Mouse (Mus musculus) left cerebral cortex, adult 2 months (tissue): ENCODE results near the gene Skint5. TPM values are rescaled to one million over a fixed set of nuclear protein-coding genes. Genes with fewer than 3 reads are reported as not detected.
"Not testable (repeated sequence)": the region's sequence is repeated elsewhere in the genome, so short reads cannot be mapped to it uniquely, and the experiment has no call there.

Experiments
- DNase-seq, 2 experiments: peaks; one replicate each; pipeline ENCODE4 v3.0.0; 2021 to 2022; ENCODE audit warnings: low spot score in 2 of 2, mixed read lengths in 1 of 2; ENCODE audit errors: extremely low spot score in 1 of 2
- H3K27ac ChIP-seq: fragments of 200-600 bp; 2 replicates; pipeline ENCODE4 v1.8.1; 2022
- H3K4me3 ChIP-seq: fragments of 200-600 bp; 2 replicates; pipeline ENCODE4 v1.8.1; 2022
- CTCF ChIP-seq: fragments of 200-600 bp; IDR thresholded peaks from 2 replicates; pipeline ENCODE4 v1.8.1; 2022; ENCODE audit warnings: antibody characterized with exemption, mild to moderate bottlenecking, moderate library complexity
- intact Hi-C: fragments of 180-260 bp; cut with DNase I; formaldehyde crosslinking; loops from one replicate; pipeline ENCODE4 v1.15.1; 2025
- long read RNA-seq, 2 experiments: library from polyadenylated mRNA; stranded (forward); transcript quantifications; one replicate each; pipeline ENCODE4 v2.0.0; 2021; ENCODE audit warnings: borderline mapping rate in 2 of 2
- total RNA-seq, 2 experiments: library from RNA; stranded (reverse); gene quantifications; 2 replicates each; pipeline ENCODE4 v1.2.3; 2021

Skint5 gene
- not detected for total RNA-seq
- long read RNA-seq, experiment 1, result 0 reads
- long read RNA-seq, experiment 2, result 0 reads

DNA sequence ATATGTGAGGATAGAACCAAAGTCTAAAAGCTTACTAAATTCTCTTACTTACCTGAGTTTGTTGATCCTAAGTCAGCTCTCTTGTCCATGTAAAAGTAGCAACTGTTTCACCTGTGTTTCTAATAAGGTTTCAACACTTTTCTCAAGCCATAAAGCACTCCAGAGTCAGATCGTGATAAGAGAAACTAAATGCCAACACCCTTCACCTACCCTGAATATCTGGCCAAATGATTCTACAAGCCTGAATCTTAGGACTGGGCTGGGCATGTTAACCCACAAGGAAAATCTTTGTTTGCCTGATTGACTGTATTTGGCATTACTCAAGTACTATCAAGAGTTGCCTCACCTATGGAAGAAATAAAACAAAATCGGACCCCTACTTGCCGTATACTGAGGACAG is at the start of gene Skint5:
Gene Skint5, minus strand, starts transcription at position 101 of the 400 bp plus-strand sequence.
- intact Hi-C loops, result no loop called here
- Histone ChIP-seq H3K4me3 (no peak within 1 kb of the TSS), H3K27ac (no peak within 1 kb of the TSS)
- DNase-seq, result no peak
- no peak for TF ChIP-seq CTCF

- Histone ChIP-seq H3K27ac (no peak overlapping the region), H3K4me3 (no peak overlapping the region)
- intact Hi-C loops, result no loop called here
- DNase-seq, result no peak
- no peak for TF ChIP-seq CTCF
Measured at GRCm38 (mm10) chr4:113957343-113957742, 42.0 kb downstream of the Skint5 start.

DNA sequence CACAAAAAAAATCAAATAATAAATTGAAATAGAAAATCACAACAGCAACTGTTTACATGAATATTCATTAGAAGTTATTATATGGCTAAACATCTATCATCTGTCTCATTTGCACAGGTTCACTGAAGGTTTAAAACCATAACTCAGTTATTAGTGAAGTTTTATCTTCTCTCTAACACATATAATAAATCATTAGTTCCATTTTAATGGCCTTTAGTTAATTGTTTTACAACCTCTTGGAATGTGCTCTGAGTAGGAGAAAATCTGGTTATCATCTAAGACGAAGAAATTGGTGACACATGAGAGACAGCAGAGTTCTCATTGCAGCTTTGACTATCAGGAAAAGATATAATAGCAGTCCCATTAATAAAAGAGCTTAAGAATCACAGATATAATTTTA is 235.1 kb downstream of the Skint5 start:
- no peak for DNase-seq
- Histone ChIP-seq H3K27ac (no peak overlapping the region), H3K4me3 (no peak overlapping the region)
- TF ChIP-seq CTCF, result no peak
- intact Hi-C loops, result no loop called here

DNA sequence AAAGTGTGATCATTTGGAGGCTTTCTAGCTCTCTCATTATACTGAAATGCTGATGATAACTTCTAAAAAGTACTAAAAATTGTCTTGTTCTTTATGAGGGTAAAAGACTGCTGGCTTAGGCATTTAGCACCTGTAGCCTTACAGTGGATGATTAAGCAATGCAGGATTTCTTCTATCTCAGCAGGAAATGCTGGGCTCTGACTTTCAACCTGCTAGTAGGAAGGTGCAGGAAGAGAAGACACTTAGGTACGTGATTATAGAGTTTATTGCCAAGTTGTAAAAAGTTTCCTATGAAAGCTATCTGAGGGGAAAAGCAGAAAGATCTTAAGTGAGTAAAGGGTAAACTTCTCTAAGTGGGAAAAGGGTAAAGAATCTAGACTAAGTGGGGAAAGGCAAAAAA is 235.6 kb downstream of the Skint5 start:
- Histone ChIP-seq H3K4me3 (no peak overlapping the region), H3K27ac (no peak overlapping the region)
- no peak for DNase-seq
- TF ChIP-seq CTCF, result no peak
- intact Hi-C loops, result no loop called here

DNA sequence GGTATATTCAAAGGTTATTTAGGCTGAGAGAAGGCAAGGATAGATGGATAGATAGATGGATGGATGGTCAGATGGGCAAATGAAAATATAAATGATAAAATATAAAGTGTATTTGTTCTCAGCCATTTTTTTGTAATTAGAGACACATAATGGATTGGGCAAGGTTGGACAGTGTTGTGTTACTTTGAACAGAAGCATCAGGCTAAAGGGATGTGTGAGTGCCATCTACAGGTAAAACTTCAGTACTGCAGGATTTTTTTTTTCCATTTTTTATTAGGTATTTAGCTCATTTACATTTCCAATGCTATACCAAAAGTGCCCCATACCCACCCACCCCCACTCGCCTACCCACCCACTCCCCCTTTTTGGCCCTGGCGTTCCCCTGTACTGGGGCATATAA is 551.1 kb downstream of the Skint5 start:
- H3K27ac ChIP-seq, DNase-seq, H3K4me3 ChIP-seq, intact Hi-C loops: not testable (repeated sequence)

Other genes with a start within 250 kb of the Skint5 start
- not detected for gene Skint11, start 163.9 kb upstream of the Skint5 start, total RNA-seq